Mouse (Mus musculus) T-helper 2 cell (primary cell): ENCODE data around the gene Grip2.

ENCODE experiments used
- in situ Hi-C: fragments of 300-600 bp; cut with MboI, MseI; formaldehyde crosslinking; loops from one replicate; pipeline ENCODE4 v1.15.1; 2025; ENCODE audit warnings: high pct_unique_total_duplicates

Grip2 gene

DNA sequence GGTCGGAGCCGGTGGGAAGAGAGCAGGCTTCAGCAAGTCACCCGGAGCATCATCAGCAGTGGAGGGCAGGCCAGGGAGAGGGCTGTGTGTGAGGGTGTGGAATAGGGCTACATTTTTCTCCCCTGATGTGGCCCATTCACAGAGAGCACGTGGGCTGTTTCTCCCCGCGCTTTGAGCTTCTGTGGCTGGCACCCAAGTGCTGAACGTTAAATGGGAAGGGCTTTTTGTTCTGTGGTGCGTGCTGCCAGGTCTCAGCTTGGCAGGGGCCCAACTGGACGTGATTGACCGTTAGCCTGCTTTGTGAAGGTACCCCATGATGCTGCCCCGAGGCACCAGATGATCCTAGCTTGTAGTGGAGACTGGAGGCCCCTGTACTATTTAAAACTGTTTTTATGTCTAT lies 94.9 kb downstream of the Grip2 start:
- in situ Hi-C loops, result no loop called here

- in situ Hi-C loops, result no loop called here
Observed at GRCm38 (mm10) chr6:91729677-91730127, 97.3 kb downstream of the Grip2 start.

DNA sequence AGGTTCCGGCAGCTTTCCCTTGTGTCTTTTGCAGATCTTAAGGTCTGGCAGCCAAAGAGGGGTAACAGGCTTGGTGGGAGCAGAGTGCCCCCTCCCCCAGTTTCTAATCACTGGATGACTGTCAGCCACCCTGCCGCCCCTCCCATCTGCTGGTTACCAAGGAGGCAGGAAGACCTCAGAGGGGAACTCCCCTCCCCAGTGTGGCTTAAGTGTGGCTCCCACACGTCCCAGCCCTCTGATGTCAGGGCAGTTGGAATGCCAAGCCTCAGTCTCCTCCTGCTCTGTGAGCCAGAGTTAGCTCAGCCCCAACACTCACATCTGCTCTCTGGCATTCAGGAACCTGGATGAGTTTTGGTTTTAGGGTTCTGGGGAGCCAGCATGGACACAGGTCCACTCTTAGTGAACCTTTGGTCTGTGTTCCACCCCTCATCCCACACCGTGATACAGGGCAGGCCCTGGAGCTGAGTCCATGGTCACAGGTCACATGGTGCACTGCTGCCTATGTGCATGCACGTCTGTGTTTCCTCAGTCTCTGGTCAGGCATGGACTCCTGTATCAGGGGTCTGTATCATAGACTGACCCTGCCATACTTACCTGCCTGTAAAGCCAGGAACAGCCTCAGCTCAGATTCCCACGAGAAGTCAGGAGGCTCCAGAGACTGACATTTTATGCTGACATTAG lies 98.0 kb downstream of the Grip2 start:
- in situ Hi-C loops, result no loop called here

- in situ Hi-C loops, result no loop called here
Observed at GRCm38 (mm10) chr6:91727361-91727760, 99.7 kb downstream of the Grip2 start.

- in situ Hi-C loops, result no loop called here
Observed at GRCm38 (mm10) chr6:91721215-91721701, 105.8 kb downstream of the Grip2 start.

- in situ Hi-C loops, result no loop called here
Observed at GRCm38 (mm10) chr6:91720588-91721214, 106.3 kb downstream of the Grip2 start.

DNA sequence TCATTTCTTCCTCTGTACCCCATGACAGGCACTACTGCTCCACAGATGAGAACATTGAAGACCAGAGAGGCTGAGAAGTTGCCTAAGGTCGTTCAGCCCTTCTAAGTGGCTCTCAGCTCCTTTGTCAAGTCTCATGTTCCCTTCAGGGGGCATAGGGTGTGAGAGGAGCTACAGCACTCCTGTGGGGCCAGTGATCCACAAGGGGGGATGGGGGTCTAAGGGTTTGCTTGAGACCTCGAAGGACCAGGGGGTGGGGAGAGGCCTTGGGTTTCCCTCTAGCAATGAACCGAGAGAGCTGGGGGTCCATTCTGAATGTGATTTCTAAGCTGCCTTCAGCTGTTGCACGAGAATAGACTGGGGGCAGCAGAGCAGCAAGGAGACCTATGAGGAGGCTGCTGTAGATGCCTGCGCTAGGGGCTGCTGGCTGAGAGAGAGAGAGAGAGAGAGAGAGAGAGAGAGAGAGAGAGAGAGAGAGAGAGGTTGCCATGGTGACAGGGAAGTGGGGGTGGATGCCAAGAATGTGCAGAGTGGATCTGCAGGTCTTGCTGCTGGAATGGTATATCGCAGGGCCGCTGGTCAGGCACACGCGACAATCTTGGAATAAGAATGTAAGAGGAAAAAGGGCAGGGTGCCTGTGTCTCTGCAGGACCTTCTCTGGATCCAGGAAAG lies 107.1 kb downstream of the Grip2 start:
- in situ Hi-C loops, result no loop called here

- in situ Hi-C loops, result no loop called here
Observed at GRCm38 (mm10) chr6:91719042-91719747, 107.9 kb downstream of the Grip2 start.

DNA sequence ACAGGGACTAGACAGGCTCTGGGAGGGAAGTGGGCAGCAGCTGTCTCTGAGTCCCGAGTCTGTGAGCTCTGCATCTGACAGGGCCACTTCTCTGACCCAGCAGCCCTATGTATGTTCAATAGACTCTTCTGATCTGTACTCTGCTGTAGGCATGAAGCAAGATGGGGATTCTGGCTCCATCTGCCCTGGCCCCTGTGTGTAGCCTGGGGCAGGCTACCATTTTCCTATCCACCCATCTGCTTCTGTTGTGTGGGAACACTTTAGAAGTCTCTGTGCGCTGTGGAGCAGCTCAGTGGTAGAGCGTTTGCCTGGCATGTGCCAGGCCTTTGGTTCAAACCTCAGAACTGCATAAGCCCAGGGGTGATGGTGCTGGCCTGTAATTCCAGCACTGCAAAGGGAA lies 108.4 kb downstream of the Grip2 start:
- in situ Hi-C loops, result no loop called here

DNA sequence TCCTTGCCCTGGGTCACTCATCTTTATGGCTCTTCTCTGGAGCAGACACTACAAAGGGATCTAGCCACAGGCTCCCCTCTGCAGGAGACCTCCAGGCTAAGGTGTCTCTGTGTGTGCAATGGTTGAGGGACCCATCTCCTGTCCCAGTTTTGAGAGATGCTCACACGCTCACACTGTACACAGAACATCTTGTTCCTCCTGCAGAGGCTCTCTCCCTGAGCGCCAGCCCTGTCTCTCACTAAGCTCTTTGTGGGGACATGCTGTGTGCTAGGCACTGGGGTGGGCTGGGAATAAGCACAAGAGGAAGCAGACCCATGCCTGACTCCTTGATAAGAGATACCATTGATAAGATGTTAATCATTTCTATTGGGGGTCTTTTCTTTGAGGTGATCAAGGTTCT lies 109.0 kb downstream of the Grip2 start:
- in situ Hi-C loops, result no loop called here

DNA sequence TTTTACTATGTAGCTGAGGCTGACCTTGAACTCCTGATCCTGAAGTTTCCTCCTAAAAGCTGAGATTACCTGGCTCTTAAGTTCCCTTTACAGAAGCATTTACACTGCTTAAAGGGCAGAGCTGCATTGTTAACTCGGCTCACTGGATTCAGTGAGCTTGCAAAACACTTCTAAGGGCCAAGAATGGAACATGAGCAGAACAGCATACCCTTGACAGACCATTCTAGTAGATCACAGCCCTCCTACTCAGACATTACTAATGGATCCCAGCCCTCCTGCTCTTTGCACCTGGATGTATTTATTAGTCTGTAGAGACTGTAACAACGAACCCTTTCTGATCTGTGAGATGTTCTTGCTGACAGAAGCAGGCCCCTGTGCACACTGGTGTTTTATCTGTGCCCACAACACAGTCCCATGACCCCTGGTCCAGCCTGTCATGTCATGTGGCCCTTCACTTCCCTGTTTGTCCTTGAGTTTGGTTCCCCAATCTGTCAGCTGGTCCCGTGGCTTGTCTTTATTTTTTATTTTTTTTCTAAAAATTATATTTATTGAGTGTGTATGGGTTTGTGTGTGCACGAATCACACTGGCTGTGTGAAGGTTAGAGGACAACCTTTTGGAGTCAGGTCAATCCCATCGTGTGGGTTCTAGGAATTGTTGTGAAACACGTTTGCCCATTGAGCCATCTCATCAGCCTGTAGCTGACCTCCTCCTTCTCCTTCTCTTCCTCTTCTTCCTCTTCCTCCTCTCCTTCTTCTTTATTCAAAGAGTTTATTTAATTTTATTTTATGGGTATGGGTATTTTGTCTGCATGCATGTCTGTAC lies 110.9 kb downstream of the Grip2 start:
- in situ Hi-C loops, result no loop called here

DNA sequence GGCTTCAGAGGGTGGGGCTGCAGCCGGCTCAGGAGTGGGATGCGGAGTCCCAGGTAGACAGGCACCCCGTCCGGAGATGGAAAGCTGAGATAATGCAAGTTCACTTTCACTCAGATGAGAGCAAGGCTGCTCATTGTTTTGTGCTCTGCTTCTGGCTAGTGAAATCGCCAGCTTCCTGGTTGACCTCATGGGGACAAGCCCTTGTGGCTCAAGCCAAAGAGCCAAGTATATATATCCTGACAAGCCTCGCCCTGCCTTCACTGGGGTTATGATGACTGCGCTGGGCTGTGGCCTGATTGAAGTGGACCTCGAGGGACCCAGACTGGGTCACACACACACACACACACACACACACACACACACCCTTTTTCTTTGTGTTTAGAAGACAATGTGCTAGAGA lies 112.0 kb downstream of the Grip2 start:
- in situ Hi-C loops, result no loop called here

DNA sequence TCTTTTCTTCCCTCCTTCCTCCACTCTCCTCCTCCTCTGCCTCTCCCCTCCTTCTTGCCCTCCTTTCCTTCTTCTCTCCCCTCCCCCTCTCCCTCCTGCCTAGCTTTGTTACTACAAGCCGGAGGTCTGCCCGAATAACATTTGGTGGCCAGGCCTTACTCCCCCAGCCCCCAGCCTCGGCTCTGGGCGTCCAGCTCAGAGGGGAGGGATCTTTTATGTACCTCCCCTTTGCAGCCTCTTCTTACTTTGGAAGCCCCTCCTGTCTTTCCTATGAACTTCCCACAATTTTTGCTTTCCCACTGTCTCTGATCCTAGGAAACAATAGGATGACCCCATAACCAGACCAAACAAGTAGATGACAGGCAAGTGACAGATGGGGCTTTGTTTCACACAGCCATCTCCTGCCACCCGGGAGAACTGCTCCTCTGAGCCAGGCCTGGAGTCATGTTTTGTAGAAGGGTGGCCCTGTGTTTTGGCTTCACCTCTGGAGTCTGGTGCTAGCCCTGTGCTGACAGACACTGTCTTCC lies 113.6 kb downstream of the Grip2 start:
- in situ Hi-C loops, result no loop called here

GRCm38 (mm10) chr6:91712855-91713331 lies 114.2 kb downstream of the Grip2 start:
- in situ Hi-C loops, result no loop called here

DNA sequence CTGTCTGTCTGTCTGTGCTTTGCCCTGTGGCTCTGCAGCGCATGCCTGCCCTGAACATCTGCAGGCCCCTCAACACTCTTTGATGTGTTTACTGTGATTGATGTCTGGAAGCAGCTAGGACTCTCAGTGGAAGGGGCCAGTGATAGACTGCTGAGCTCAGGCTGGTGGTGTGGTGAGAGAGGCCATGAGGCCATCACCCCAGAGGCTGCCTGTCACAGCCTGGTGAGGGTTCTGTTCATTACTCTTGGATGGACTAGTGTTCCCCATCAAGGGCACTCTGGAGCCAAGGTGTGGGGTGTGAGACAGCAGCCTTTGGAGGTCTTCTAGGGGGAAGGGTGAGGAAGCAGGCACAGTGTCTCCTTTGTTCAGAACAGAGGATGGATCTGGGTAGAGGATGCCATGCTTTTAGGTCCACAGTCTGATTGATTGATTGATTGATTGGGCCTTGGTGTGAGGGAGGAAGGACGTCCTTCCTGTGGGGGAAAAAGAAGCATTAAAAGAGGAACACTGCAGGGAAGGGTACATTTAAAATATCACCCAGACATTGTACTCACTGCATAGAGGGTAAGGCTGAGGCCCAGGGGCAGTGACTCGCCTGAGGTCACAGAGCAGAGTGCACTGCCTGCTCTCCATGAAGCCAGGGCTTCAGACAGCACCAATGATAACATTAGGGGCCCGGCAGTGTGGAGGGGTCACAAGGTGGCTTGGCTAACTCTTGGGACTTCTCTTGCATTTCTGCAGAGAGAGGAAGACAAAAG lies 114.8 kb downstream of the Grip2 start:
- in situ Hi-C loops, result no loop called here
